Mouse (Mus musculus): ENCODE data around the gene Pfn5.
"Not testable (repeated sequence)": the region's sequence is repeated elsewhere in the genome, so short reads cannot be mapped to it uniquely, and the experiment has no call there.

Pfn5 gene

DNA sequence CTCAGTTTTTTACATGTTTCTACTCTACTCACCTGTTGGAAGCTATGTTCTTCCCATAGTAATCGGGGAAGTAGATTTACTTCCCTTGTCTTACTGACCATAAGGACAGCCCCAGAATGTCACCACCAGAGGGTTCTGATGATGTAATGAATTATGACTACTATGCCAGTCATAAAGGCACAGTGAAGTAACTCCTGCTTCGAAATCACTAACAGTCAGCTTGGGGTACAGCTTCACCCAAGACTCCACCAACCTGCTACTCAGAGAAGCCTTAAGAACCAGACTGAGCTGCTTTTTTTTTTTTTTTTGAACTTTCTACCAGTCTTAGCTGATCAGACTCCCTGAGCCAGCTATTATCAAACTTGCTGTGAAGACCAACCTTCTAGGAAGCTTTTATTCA lies at the start of gene Pfn5, which contains the start of gene Asb12:
TSS of gene Pfn5 (plus strand) at position 218 of the 400 bp plus-strand sequence.
TSS of gene Asb12 (minus strand) at position 101 of the 400 bp plus-strand sequence.
- no peak for DNase-seq

DNA sequence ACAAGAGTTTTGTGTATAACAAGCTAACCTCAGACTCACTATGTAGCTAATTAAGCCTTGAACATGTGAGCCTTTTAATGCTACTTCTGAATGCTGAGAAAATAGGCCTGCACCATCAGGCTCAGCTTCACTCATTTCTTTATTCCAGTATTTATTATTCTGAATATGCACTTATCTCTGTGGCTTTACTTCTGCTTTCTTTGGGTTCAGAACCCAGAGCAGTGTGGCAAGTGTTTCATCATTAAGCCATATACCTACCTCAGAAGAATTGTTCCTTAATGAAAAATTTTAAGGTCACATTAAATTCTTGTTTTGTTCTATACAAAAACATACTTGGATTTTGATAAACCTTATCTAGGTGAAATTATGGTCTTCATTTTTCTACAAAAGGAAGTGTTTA lies 34.0 kb upstream of the Pfn5 start:
- no peak for DNase-seq

DNA sequence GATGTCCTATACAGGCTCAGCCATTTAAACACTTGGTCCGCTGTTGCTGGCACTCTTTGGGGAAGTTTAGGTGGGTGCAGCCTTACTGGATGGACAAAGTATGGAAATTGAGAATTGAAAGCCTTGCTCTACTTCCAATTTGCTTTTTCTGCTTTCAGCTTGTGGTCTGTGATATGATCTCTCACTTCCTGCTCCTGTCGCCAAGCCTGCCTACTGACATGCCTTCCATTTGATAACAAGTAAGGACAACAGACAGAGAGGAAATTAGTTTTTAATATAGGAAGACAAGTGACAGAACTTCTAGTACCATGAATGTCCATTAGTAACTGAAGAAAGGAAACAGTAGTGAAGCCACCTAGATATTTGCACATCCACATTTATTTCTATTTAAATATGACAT lies 32.7 kb upstream of the Pfn5 start:
- no peak for DNase-seq

DNA sequence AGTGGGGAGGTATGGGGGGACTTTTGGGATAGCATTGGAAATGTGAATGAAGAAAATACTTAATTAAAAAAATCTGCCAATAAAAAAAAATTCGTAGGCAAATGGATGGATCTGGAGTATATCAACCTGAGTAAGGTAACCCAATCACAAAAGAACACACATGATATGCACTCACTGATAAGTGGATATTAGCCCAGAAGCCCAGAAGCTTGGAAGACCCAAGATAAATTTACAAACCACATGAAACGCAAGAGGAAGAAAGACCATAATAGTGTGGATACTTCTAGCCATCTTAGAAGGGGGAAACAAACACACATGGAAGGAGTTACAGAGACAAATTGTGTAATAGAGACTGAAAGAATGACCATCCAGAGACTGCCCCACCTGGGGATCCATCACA lies 22.4 kb upstream of the Pfn5 start:
- DNase-seq, result not testable (repeated sequence)

DNA sequence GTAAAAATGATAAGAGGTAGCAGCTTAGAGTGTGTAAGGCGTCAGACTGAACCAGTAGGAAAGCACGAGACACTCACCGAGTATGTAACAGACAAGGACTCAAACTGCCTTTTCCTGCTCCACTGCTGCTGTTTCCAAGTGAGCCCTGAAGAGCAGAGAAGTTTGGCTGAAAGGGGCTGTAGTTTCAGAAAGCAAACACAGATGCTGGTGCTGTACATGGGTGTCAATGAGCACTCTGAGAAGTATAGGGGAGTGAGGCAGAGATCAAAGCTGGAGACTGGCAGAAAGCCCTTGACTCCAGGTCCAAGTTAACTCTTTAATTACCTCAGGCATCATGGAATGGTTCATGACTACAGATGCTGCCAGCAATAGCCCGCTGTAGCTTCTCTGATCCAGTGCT lies 3.6 kb upstream of the Pfn5 start:
- DNase-seq, result no peak

DNA sequence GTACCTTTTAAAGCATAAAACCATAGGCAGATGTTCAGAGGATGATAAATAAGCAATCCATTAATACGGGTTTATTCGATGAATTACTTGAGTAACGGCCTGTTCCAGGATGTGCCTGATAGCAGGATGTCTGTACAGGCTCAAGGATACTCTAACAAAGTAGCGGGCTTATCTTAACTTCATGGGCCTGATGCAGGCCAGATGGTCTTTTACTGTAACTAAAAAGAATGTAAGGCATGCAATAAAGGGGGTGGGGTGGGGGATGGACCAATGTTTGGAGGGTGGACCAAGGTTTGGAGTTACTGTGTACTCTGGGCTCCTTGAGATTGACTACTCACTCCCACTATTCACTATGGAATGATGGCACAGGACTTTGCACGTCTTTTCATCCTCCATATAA lies 42.7 kb downstream of the Pfn5 start:
- DNase-seq, result no peak

Data from kidney, adult 8-10 months (tissue).